Mouse (Mus musculus): Measurements from ENCODE around the gene Sh3rf1. TPM values are rescaled to one million over a fixed set of nuclear protein-coding genes. Genes with fewer than 3 reads are reported as not detected.

The Sh3rf1 gene
- polyA plus RNA-seq, 1 experiment = 19.4 TPM

Other genes with a start within 250 kb of the Sh3rf1 start
- gene Clcn3, start 240.6 kb upstream of the Sh3rf1 start, polyA plus RNA-seq (2012; rRNA removed) = 71.1 and 78.5 TPM in 2 replicates
- 29.0 and 32.8 TPM in 2 replicates for gene Nek1, start 230.7 kb upstream of the Sh3rf1 start, polyA plus RNA-seq (2012; rRNA removed)

Measured in frontal cortex, adult 2 months (tissue).